Mouse (Mus musculus) limb, embryonic 14.5 days (tissue): Measurements from ENCODE around the gene Ccr1. TPM values are rescaled to one million over a fixed set of nuclear protein-coding genes. Genes with fewer than 3 reads are reported as not detected.
A peak's percentile ranks its signal among the peaks of the same experiment; 100 is the strongest.

ENCODE experiments used
- ATAC-seq: fragments of 200-750 bp; cut with Nextera tagmentation; 2 replicates; pipeline ENCODE4 v1.8.0; 2017; ENCODE audit warnings: low read depth, moderate number of reproducible peaks, moderate TSS enrichment; ENCODE audit not compliant: low FRiP score
- DNase-seq: peaks from one replicate; pipeline ENCODE4 v3.0.0-alpha.2; 2015; ENCODE audit warnings: low spot score
- H3K27ac ChIP-seq: fragments of 300-500 bp; sonication (generic); replicated peaks from 2 replicates; pipeline ENCODE4 v1.5.1; 2014; ENCODE audit warnings: low read depth, mild to moderate bottlenecking, low read length, moderate library complexity, mixed read lengths
- H3K27me3 ChIP-seq: fragments of 300-500 bp; sonication (generic); 2 replicates; pipeline ENCODE4 v1.6.1; 2014; ENCODE audit warnings: low read length, mixed read lengths; ENCODE audit not compliant: control insufficient read depth, insufficient read depth
- H3K36me3 ChIP-seq: fragments of 300-500 bp; sonication (generic); 2 replicates; pipeline ENCODE4 v1.6.1; 2014; ENCODE audit warnings: mild to moderate bottlenecking, low read length, moderate library complexity, mixed read lengths; ENCODE audit not compliant: control insufficient read depth, insufficient read depth
- H3K4me1 ChIP-seq: fragments of 300-500 bp; sonication (generic); 2 replicates; pipeline ENCODE4 v1.6.1; 2014; ENCODE audit warnings: antibody characterized with exemption, low read length, mixed read lengths; ENCODE audit not compliant: control insufficient read depth, insufficient read depth
- H3K4me2 ChIP-seq: fragments of 300-500 bp; sonication (generic); replicated peaks from 2 replicates; pipeline ENCODE4 v1.6.1; 2014; ENCODE audit warnings: low read depth, mild to moderate bottlenecking, low read length, moderate library complexity; ENCODE audit not compliant: severe bottlenecking
- H3K4me3 ChIP-seq: fragments of 300-500 bp; sonication (generic); replicated peaks from 2 replicates; pipeline ENCODE4 v1.5.1; 2014; ENCODE audit warnings: low read length
- H3K9ac ChIP-seq: fragments of 300-500 bp; sonication (generic); 2 replicates; pipeline ENCODE4 v1.6.1; 2014; ENCODE audit warnings: mild to moderate bottlenecking, low read depth, low read length, moderate library complexity; ENCODE audit not compliant: severe bottlenecking
- H3K9me3 ChIP-seq: fragments of 300-500 bp; sonication (generic); 2 replicates; pipeline ENCODE4 v1.6.1; 2016; ENCODE audit warnings: low read length; ENCODE audit not compliant: control insufficient read depth
- POLR2A ChIP-seq: fragments of 200-500 bp; IDR thresholded peaks from 2 replicates; pipeline ENCODE4 v1.8.0; 2012; ENCODE audit warnings: inconsistent platforms, mild to moderate bottlenecking, moderate library complexity, borderline replicate concordance; ENCODE audit not compliant: insufficient read depth, insufficient read length; ENCODE audit errors: extremely low read depth
- WGBS: fragments of 180-500 bp; shearing (Covaris S2); extraction: QIAGEN DNeasy Blood & Tissue Kit; methylation state at CpG from one replicate; pipeline ENCODE4 v1.1.7; 2014; 5-methylcytosine and 5-hydroxymethylcytosine counted together
- polyA plus RNA-seq, 2 experiments: library from polyadenylated mRNA; depleted of rRNA in 1 of 2; stranded (reverse) in 1 of 2; unstranded in 1 of 2; fragments of >200 nt; fragmentation: Nextera tagmentation in 1 of 2; extraction: Ambion mirVana in 1 of 2; gene quantifications; 2 replicates each; pipeline versions ENCODE4 v1.2.1 to v1.2.3; 2012 to 2014

Ccr1 gene
- polyA plus RNA-seq, 2 experiments = 3.2 to 3.4 TPM

GRCm38 (mm10) chr9:123997719-123998118 lies 29.2 kb upstream of the Ccr1 start:
- ATAC-seq (no peak), DNase-seq (no peak)
- no peak overlapping the region for H3K4me2 ChIP-seq
- no peaks in the 10 kb centered on the region for H3K27me3 ChIP-seq
- H3K9me3 ChIP-seq = no peaks in the 10 kb centered on the region
- H3K4me1 ChIP-seq = no peaks in the 10 kb centered on the region
- no peak overlapping the region for H3K9ac ChIP-seq
- H3K4me3 ChIP-seq = no peak overlapping the region
- H3K27ac ChIP-seq = no peak overlapping the region
- WGBS = 74% methylated on average over 3 of the region's 3 CpGs
- no peaks in the 10 kb centered on the region for H3K36me3 ChIP-seq
- no peak for TF ChIP-seq POLR2A

DNA sequence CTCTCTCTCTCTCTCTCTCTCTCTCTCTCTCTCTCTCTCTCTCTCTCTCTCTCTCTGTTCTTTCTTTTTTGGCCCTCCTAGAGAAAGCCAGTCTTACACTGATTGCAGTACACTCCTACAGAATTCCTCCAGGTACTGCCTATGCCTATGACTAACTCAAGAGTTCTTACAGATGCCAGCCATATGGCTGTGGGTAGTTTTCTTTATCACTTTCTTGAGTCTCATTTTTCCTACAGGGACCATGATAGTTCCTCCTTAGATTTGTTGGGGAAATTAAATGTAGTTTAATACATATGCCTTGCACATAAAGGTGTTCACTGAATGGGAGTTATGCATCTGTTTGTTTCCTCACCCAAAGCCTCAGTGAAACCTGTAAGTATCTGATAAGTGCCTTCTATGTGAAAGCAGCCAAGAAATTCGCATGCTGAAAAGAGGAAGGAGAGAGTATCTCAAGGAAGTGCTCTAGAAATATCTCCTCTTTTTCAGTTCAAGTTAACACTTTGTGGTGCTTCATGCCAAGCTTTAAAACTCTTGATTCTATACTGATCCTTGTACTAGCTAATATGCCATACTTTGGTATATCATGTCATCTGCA lies 22.9 kb upstream of the Ccr1 start:
- Histone ChIP-seq H3K36me3 (no peaks in the 10 kb centered on the region), H3K4me1 (no peaks in the 10 kb centered on the region), H3K9ac (no peak overlapping the region), H3K9me3 (no peaks in the 10 kb centered on the region), H3K4me3 (no peak overlapping the region), H3K27ac (no peak overlapping the region), H3K4me2 (no peak overlapping the region), H3K27me3 (no peaks in the 10 kb centered on the region)
- WGBS = 58% methylated on average over 1 of the region's 1 CpGs
- DNase-seq (no peak), ATAC-seq (no peak)
- TF ChIP-seq POLR2A = no peak

DNA sequence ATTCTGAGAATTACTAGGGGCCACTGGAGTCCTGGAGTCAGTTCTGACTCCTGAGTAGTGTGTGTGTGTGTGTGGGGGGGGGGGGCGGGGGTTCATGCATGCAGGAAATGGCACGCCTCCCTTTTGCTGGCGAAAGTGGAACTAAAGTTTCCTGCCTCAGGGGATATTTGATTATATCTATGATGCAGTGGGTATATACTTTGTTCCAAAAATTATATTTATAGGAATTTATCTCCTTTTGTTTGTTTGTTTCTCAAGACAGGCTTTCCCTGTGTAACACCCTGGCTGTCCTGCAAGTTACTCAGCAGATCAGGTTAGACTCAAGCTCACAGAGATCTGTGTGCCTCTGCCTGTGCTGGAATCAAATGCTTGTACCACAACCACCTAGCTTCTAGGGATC lies 21.2 kb upstream of the Ccr1 start:
- DNase-seq (no peak), ATAC-seq (no peak)
- Histone ChIP-seq H3K4me3 (no peak overlapping the region), H3K9me3 (no peaks in the 10 kb centered on the region), H3K4me1 (no peaks in the 10 kb centered on the region), H3K9ac (no peak overlapping the region), H3K27ac (no peak overlapping the region), H3K4me2 (no peak overlapping the region), H3K27me3 (no peaks in the 10 kb centered on the region), H3K36me3 (no peaks in the 10 kb centered on the region)
- TF ChIP-seq POLR2A = no peak
- 55% methylated on average over 3 of the region's 3 CpGs for WGBS

DNA sequence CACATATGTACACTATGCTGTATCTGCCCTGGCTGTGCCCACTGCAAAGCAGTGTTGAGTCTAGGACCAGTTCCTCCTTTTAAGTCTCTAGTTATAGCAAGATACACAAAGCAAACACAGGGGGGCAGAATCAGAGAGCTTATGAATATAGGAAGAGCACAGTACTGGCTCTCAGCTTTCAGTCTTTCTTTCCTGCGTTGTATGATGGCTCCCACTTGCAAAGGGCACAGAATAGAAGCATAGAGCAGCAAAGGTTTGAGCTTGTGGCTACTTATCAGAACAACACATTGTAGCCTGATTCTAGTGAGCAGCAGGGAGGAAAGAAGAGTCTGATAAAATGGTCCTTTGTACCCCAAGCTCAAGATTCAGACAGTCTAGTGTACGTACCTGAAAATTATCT lies 17.7 kb upstream of the Ccr1 start:
- 75% methylated on average over 2 of the region's 2 CpGs for WGBS

DNA sequence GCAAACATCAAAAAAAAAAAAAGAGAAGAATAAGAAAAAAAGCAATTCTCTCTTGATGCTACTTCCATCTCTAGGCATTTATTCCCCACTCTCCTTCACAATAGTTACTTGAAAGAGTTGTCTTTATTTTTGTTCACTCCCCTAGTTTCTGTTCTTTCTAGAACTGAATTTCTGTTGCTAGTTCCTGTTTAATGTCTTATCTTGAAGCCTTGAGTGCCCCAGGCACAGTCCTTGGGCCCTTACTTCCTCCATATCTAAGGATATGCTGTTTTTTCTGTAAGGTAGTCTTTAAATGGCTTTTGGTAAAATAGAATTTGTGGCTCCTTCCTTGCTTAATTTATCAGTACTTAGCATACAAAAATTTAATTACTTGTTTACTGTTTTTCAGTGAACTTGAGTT lies 16.5 kb upstream of the Ccr1 start:
- no peak for TF ChIP-seq POLR2A
- no peak for DNase-seq
- Histone ChIP-seq H3K9me3 (no peaks in the 10 kb centered on the region), H3K27ac (no peak overlapping the region), H3K4me3 (no peak overlapping the region), H3K9ac (no peak overlapping the region), H3K36me3 (no peaks in the 10 kb centered on the region), H3K27me3 (no peaks in the 10 kb centered on the region), H3K4me2 (no peak overlapping the region), H3K4me1 (no peaks in the 10 kb centered on the region)
- ATAC-seq = no peak

More for the DNA sequence above, 17.7 kb upstream of the Ccr1 start:
- no peaks in the 10 kb centered on the region for H3K4me1 ChIP-seq
- no peak overlapping the region for H3K4me3 ChIP-seq
- no peak for ATAC-seq
- no peaks in the 10 kb centered on the region for H3K9me3 ChIP-seq
- H3K4me2 ChIP-seq = no peak overlapping the region
- DNase-seq = peak; percentile 5
- H3K27me3 ChIP-seq = no peaks in the 10 kb centered on the region
- H3K27ac ChIP-seq = no peak overlapping the region
- no peak overlapping the region for H3K9ac ChIP-seq
- no peaks in the 10 kb centered on the region for H3K36me3 ChIP-seq
- no peak for TF ChIP-seq POLR2A

GRCm38 (mm10) chr9:123982720-123983119 lies 14.2 kb upstream of the Ccr1 start:
- H3K36me3 ChIP-seq = no peaks in the 10 kb centered on the region
- DNase-seq (no peak), ATAC-seq (no peak)
- no peak overlapping the region for H3K4me2 ChIP-seq
- H3K4me3 ChIP-seq = no peak overlapping the region
- H3K27ac ChIP-seq = no peak overlapping the region
- H3K9ac ChIP-seq = no peak overlapping the region
- H3K27me3 ChIP-seq = no peaks in the 10 kb centered on the region
- no peak for TF ChIP-seq POLR2A
- H3K4me1 ChIP-seq = no peaks in the 10 kb centered on the region
- 76% methylated on average over 1 of the region's 1 CpGs for WGBS
- no peaks in the 10 kb centered on the region for H3K9me3 ChIP-seq
